Mouse (Mus musculus) heart, embryonic 14.5 days (tissue): ENCODE results near the gene Negr1. TPM values are rescaled to one million over a fixed set of nuclear protein-coding genes. Genes with fewer than 3 reads are reported as not detected.

Experiments used
- ATAC-seq: fragments of 200-750 bp; cut with Nextera tagmentation; 2 replicates; pipeline ENCODE4 v1.8.0; 2017; ENCODE audit warnings: low read depth, moderate TSS enrichment; ENCODE audit not compliant: insufficient number of reproducible peaks, insufficient read depth, low FRiP score
- H3K27ac ChIP-seq, 2 experiments: fragments of 200-500 bp in 1 of 2; fragments of 300-500 bp in 1 of 2; sonication (generic) in 1 of 2; replicated peaks in 1 of 2; 2 replicates each; pipeline ENCODE4 v1.5.1; 2012 to 2014; ENCODE audit warnings: low read depth in 2 of 2, low read length in 2 of 2, control low read depth in 1 of 2, mild to moderate bottlenecking in 1 of 2, mixed read lengths in 1 of 2; ENCODE audit not compliant: control insufficient read depth in 1 of 2, insufficient read depth in 1 of 2
- H3K27me3 ChIP-seq: fragments of 300-500 bp; sonication (generic); 2 replicates; pipeline ENCODE4 v1.6.1; 2014; ENCODE audit warnings: mild to moderate bottlenecking, low read length, control low read depth; ENCODE audit not compliant: control insufficient read depth, insufficient read depth
- H3K36me3 ChIP-seq: fragments of 300-500 bp; sonication (generic); 2 replicates; pipeline ENCODE4 v1.6.1; 2014; ENCODE audit warnings: mild to moderate bottlenecking, control low read depth, low read length, mixed read lengths; ENCODE audit not compliant: control insufficient read depth, insufficient read depth
- H3K4me1 ChIP-seq, 2 experiments: fragments of 200-500 bp in 1 of 2; fragments of 300-500 bp in 1 of 2; sonication (generic) in 1 of 2; 2 replicates each; pipeline ENCODE4 v1.6.1; 2012 to 2014; ENCODE audit warnings: low read length in 2 of 2, control low read depth in 1 of 2, mixed read lengths in 1 of 2; ENCODE audit not compliant: control insufficient read depth in 2 of 2, insufficient read depth in 2 of 2
- H3K4me2 ChIP-seq: fragments of 300-500 bp; sonication (generic); 2 replicates; pipeline ENCODE4 v1.6.1; 2014; ENCODE audit warnings: mild to moderate bottlenecking, low read length
- H3K4me3 ChIP-seq, 2 experiments: fragments of 200-500 bp in 1 of 2; fragments of 300-500 bp in 1 of 2; sonication (generic) in 1 of 2; 2 replicates each; pipeline ENCODE4 v1.5.1; 2012 to 2014; ENCODE audit warnings: low read length in 2 of 2, mild to moderate bottlenecking in 2 of 2, control low read depth in 1 of 2, low read depth in 1 of 2, moderate library complexity in 1 of 2; ENCODE audit not compliant: control insufficient read depth in 1 of 2, insufficient read depth in 1 of 2
- H3K9ac ChIP-seq: fragments of 300-500 bp; sonication (generic); 2 replicates; pipeline ENCODE4 v1.6.1; 2014; ENCODE audit warnings: mild to moderate bottlenecking, low read length
- H3K9me3 ChIP-seq: fragments of 300-500 bp; sonication (generic); 2 replicates; pipeline ENCODE4 v1.6.1; 2016; ENCODE audit warnings: low read length, control low read depth; ENCODE audit not compliant: control insufficient read depth
- WGBS: fragments of 180-500 bp; shearing (Covaris S2); extraction: QIAGEN DNeasy Blood & Tissue Kit; methylation state at CpG from one replicate; pipeline ENCODE4 v1.1.7; 2014; 5-methylcytosine and 5-hydroxymethylcytosine counted together
- polyA plus RNA-seq: library from polyadenylated mRNA; unstranded; fragments of >200 nt; fragmentation: Nextera tagmentation; extraction: Ambion mirVana; gene quantifications from 2 replicates; pipeline ENCODE4 v1.2.1, GENCODE M21; 2014

The Negr1 gene
- polyA plus RNA-seq, 1 experiment from 2014 or later: 2.4 TPM

GRCm38 (mm10) chr3:156809836-156810235 lies 248.2 kb downstream of the Negr1 start:
- no peak overlapping the region for H3K9ac ChIP-seq
- H3K4me1 ChIP-seq: no peaks in the 10 kb centered on the region
- no peaks in the 10 kb centered on the region for H3K36me3 ChIP-seq
- H3K9me3 ChIP-seq: no peaks in the 10 kb centered on the region
- WGBS: 77% methylated on average over 3 of the region's 3 CpGs
- no peak overlapping the region for H3K27ac ChIP-seq
- no peaks in the 10 kb centered on the region for H3K27me3 ChIP-seq
- no peak overlapping the region for H3K4me2 ChIP-seq
- no peak overlapping the region for H3K4me3 ChIP-seq
- ATAC-seq: no peak

DNA sequence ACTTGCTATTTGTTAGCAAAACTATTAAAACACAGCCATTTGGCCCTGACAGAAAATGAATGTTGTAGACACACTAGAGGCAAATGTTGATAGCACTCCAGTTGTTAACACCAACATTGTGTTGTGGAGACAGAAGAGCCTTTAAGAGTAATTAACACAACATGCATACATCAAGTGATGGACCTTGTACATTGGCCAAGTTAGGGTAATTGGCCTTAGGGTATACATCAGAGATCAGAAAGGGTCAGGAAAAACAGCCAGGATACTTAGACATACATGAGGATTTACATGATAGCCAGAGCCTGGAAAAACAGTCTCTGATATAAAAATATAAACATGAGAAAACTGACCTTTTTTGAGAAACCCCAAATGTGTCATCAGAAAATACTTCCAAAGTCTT lies 255.3 kb downstream of the Negr1 start:
- no peak overlapping the region for H3K9ac ChIP-seq
- no peaks in the 10 kb centered on the region for H3K9me3 ChIP-seq
- no peaks in the 10 kb centered on the region for H3K36me3 ChIP-seq
- no peak overlapping the region for H3K4me2 ChIP-seq
- no peak for ATAC-seq
- H3K4me3 ChIP-seq: no peak overlapping the region
- no peak overlapping the region for H3K27ac ChIP-seq
- H3K27me3 ChIP-seq: no peaks in the 10 kb centered on the region
- no peaks in the 10 kb centered on the region for H3K4me1 ChIP-seq

DNA sequence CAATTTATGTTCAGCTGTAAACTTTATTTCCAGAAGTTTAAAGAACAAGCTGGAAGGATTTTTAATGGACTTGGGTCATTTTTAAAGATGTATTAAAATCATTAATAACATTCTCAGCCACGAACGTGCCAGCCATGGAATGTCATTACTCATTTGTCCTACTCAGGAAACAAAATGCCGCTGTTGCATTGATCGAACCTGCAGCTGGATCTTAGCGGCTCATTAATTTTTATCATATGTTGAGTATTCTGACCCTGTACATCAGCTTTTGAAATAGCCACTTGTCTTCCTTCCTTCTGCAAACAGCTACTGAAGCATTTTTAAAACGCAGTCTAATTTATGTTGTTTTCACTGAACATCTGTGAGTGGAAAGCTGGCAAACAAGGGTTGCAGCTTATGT lies 255.9 kb downstream of the Negr1 start:
- Histone ChIP-seq H3K27ac (no peak overlapping the region), H3K9ac (no peak overlapping the region), H3K36me3 (no peaks in the 10 kb centered on the region), H3K27me3 (no peaks in the 10 kb centered on the region), H3K4me1 (no peaks in the 10 kb centered on the region), H3K4me3 (no peak overlapping the region), H3K4me2 (no peak overlapping the region), H3K9me3 (no peaks in the 10 kb centered on the region)
- 83% methylated on average over 6 of the region's 6 CpGs for WGBS
- ATAC-seq: no peak

GRCm38 (mm10) chr3:156823039-156823438 lies 261.4 kb downstream of the Negr1 start:
- Histone ChIP-seq H3K4me3 (no peak overlapping the region), H3K4me2 (no peak overlapping the region), H3K36me3 (no peaks in the 10 kb centered on the region), H3K9me3 (no peaks in the 10 kb centered on the region), H3K27ac (no peak overlapping the region), H3K27me3 (no peaks in the 10 kb centered on the region), H3K9ac (no peak overlapping the region), H3K4me1 (no peaks in the 10 kb centered on the region)
- ATAC-seq: no peak
- WGBS: 72% methylated on average over 3 of the region's 3 CpGs

- no peak overlapping the region for H3K4me3 ChIP-seq
- no peak overlapping the region for H3K9ac ChIP-seq
- no peak overlapping the region for H3K4me2 ChIP-seq
- H3K36me3 ChIP-seq: no peaks in the 10 kb centered on the region
- no peaks in the 10 kb centered on the region for H3K27me3 ChIP-seq
- H3K27ac ChIP-seq: no peak overlapping the region
- ATAC-seq: no peak
- 68% methylated on average over 3 of the region's 3 CpGs for WGBS
- no peaks in the 10 kb centered on the region for H3K4me1 ChIP-seq
- no peaks in the 10 kb centered on the region for H3K9me3 ChIP-seq
Observed at GRCm38 (mm10) chr3:156833920-156834319, 272.3 kb downstream of the Negr1 start.

DNA sequence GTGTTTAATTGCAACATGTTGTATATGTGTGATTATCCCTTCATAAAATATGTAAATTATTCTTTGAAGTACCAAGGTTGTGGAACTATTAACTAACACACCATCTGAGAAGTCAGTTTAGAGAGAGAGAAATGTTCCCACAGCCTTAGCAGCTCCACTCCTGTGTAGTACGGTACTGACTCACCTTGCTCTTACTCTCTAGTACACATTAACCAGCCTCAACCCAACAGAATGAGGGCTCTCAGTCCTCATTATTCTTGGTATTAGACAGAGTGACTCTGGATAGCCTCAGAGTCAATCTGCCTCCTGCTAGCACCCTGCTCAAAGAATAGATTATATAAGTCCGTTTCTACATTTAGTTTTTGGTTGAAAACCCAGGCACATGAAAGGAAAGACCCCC lies 277.0 kb downstream of the Negr1 start:
- no peak for ATAC-seq
- Histone ChIP-seq H3K36me3 (no peaks in the 10 kb centered on the region), H3K4me1 (no peaks in the 10 kb centered on the region), H3K4me3 (no peak overlapping the region), H3K27ac (no peak overlapping the region), H3K27me3 (no peaks in the 10 kb centered on the region), H3K9me3 (no peaks in the 10 kb centered on the region), H3K9ac (no peak overlapping the region), H3K4me2 (no peak overlapping the region)
- 70% methylated on average over 2 of the region's 2 CpGs for WGBS

DNA sequence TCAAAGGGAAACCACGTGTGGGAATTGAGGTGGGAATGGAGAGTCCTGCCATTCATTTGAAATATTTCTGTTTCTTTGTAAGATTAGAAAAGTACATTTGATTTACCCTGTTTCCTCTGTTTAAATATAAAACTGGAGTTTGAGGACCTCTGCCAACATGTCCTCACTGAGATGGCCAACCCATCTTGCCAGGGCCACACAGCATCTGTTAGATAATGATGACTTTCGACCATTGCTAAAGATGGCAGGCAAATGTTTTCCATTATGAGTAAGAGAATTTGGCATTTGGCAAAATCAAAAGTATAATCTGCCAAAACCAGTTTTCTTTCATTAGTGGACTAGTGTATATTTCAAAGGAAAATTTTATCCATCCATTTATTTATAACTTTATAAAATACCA lies 286.8 kb downstream of the Negr1 start:
- no peak overlapping the region for H3K4me2 ChIP-seq
- H3K36me3 ChIP-seq: no peaks in the 10 kb centered on the region
- no peak overlapping the region for H3K9ac ChIP-seq
- WGBS: 80% methylated on average over 2 of the region's 2 CpGs
- no peak overlapping the region for H3K4me3 ChIP-seq
- H3K9me3 ChIP-seq: no peaks in the 10 kb centered on the region
- H3K27ac ChIP-seq: no peak overlapping the region
- ATAC-seq: no peak
- no peaks in the 10 kb centered on the region for H3K27me3 ChIP-seq
- H3K4me1 ChIP-seq: no peaks in the 10 kb centered on the region; a peak in 1 of 4 replicates

DNA sequence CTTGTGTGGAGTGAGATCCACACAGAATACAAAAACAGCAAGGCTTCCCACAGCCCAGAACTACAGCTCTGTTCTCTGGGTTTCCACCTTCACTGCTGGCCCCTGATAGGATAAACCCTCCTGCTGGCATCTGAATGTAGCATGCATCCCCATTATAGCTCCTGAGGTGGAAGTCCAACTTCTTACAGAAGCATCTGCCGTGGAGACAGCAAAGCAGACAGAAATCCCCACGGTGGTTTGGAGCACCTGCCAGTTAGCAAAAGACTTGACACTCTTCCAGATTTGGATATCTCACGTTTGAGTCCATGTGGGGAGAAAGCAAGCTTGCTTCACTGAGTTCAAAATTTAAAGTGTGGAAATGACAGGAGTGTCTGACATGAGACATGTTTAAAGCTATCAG lies 290.3 kb downstream of the Negr1 start:
- H3K36me3 ChIP-seq: no peaks in the 10 kb centered on the region
- H3K4me1 ChIP-seq: no peaks in the 10 kb centered on the region
- H3K27me3 ChIP-seq: no peaks in the 10 kb centered on the region
- no peak overlapping the region for H3K4me3 ChIP-seq
- no peaks in the 10 kb centered on the region for H3K9me3 ChIP-seq
- no peak overlapping the region for H3K4me2 ChIP-seq
- H3K9ac ChIP-seq: no peak overlapping the region
- 32% methylated on average over 3 of the region's 3 CpGs for WGBS
- no peak overlapping the region for H3K27ac ChIP-seq
- ATAC-seq: no peak
